Mouse (Mus musculus) lung, postnatal 0 days (tissue): ENCODE data around the gene Siva1.

Experiments
- CTCF ChIP-seq: IDR thresholded peaks from 2 replicates; pipeline ENCODE4 v1.5.1; 2016; ENCODE audit warnings: antibody characterized with exemption, mild to moderate bottlenecking
- EP300 ChIP-seq: IDR thresholded peaks from 2 replicates; pipeline ENCODE4 v1.6.1; 2016; ENCODE audit warnings: antibody characterized with exemption, mild to moderate bottlenecking, control low read depth

DNA sequence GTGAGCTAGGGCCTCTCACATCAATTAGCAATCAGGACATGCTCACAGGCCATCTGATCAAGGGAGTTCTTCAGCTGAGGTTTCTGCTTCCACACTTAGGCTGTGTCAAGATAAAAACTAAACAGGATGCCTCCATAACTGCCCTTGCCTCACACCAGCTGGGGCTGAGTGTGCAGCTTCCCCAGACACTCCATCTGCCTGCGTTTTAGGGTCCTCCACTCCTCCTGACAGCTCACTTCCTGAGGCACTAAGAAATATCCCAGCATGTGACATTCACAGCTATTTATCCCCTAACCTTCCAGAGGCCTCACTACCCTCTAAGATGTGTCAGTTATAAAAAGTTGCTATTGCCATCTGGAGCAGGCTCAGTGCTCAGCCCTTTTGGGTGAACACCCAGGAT is 13.0 kb upstream of the Siva1 start:
- TF ChIP-seq CTCF (no peak), EP300 (no peak)
